Mouse (Mus musculus): ENCODE data around the gene Tssk6.

DNA sequence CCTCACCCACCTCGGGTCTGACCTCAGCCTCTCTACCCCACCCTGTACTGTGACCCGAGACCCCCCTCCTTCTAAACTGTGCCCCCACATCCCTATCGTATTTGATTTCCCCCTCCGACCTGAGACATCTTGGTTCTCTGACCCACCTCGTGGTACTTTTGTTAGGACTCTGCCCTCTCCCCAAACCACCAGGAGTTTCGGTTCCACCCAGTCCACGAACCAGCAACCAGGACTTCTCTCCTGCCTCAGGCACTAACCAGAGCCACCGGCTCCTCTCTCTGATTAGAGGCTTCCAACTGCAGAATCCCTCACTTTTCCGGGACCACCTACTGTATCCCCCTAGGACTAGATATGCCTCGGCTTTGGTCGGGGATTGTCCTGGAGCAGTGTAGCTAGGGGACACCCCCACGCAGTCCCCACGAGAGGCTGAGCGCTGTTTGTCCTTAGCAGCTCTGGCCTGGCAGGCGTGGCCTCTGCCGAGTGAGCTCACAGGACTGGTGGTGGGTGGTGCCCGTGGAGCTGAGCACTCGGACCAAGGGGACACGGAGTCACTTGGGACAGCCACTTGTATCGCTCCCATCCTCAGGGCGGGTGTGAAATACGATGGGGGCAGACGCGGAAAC lies 13.6 kb upstream of the Tssk6 start:
- no peak for TF ChIP-seq POLR2A (IDR thresholded peaks at IDR 0.05; ENCODE audit: insufficient read depth, low read depth, low read length)
- no peak for TF ChIP-seq CTCF (IDR thresholded peaks at IDR 0.05; ENCODE audit: insufficient read depth, low read depth, low read length)

Measured in olfactory bulb, adult 2 months (tissue).